Comparison of ENCODE assay signal across 9 mouse cellular contexts in genomic region chr4:144901561-144902111, GRCm38 (mm10). TPM values are rescaled to one million over a fixed set of nuclear protein-coding genes. Genes with fewer than 3 reads are reported as not detected.
DNase-seq lines count a peak whose midpoint lies in the region; ATAC-seq lines count a peak whose summit lies in the region.
"Had no signal": no experiment of that assay in that cellular context is flagged by ENCODE, and none has a peak within 500 bp of the region (broad histone marks: within the 10 kb centered on the region; RNA-seq: fewer than 3 reads in every experiment).

No protein-coding gene starts in this region.

- no peak overlapping the region for H3K9ac ChIP-seq in liver, embryonic 12.5 days

- H3K4me1 ChIP-seq in liver, embryonic 12.5 days: peaks cover 87% of the 10 kb centered on the region

- no peaks in the 10 kb centered on the region for H3K9me3 ChIP-seq in liver, embryonic 12.5 days (replicated peaks)

- peaks cover 11% of the 10 kb centered on the region for H3K36me3 ChIP-seq in liver, embryonic 12.5 days

- DNase-seq in adrenal gland, postnatal 14 days: peak; percentile 55
- DNase-seq in adrenal gland, postnatal 4 days (ENCODE audit: low spot score in 2 of 2): no peak
- peak; percentile 48 for DNase-seq in thymus, postnatal 4 days
- no peak for DNase-seq in thymus, adult 18-20 months
- no peak for DNase-seq in layer of hippocampus, adult 18-20 months (ENCODE audit: low spot score in 2 of 2)
- no peak for DNase-seq in frontal cortex, postnatal 10 days (ENCODE audit: low spot score in 2 of 2)
- no peak for DNase-seq in MN1 (ENCODE audit: low spot score)
- DNase-seq: gastrocnemius, postnatal 25 days had no signal

- no peak overlapping the region for H3K4me3 ChIP-seq in liver, embryonic 12.5 days

- H3K27me3 ChIP-seq in liver, embryonic 12.5 days (replicated peaks): no peaks in the 10 kb centered on the region

- 0 out of 2 replicates have a peak overlapping the region, but pooled peaks have one; percentile 17 for H3K27ac ChIP-seq in liver, embryonic 12.5 days

- peak overlapping the region; percentile 37 for H3K4me2 ChIP-seq in liver, embryonic 12.5 days

- WGBS in liver, embryonic 12.5 days (ENCODE audit: insufficient replicate concordance): 43% methylated on average over 5 of the region's 5 CpGs

- ATAC-seq in liver, embryonic 12.5 days: peak; percentile 65

RNA-seq across cellular contexts. Expression of gene Dhrs3, which starts 9.0 kb away (rescaled TPM):
- total RNA-seq in adrenal gland, postnatal 14 days (2021): 78.1 and 95.5 TPM in 2 replicates
- 10 to 100 TPM; 75.8 to 96.2 TPM for total RNA-seq in adrenal gland, postnatal 4 days (2021)
- 33.9 and 34.9 TPM in 2 replicates for polyA plus RNA-seq in liver, embryonic 12.5 days (2016; fragmentation: Nextera tagmentation; extraction: Ambion mirVana)
- total RNA-seq in layer of hippocampus, adult 18-20 months (2021): 10 to 100 TPM; 33.7 to 35.6 TPM

Comparison
In these comparisons a context has a peak if more than half of its experiments do, and no peak if none do; other contexts are left out.
1. DNase-seq: peak in adrenal gland, postnatal 14 days (single experiment) and thymus, postnatal 4 days (single experiment); none in adrenal gland, postnatal 4 days (0 of 2), thymus, adult 18-20 months (0 of 2), layer of hippocampus, adult 18-20 months (0 of 2), frontal cortex, postnatal 10 days (0 of 2) and MN1 (single experiment).